Comparison of ENCODE assay signal across 12 mouse cellular contexts in genomic region chr3:79576468-79576816, GRCm38 (mm10). TPM values are rescaled to one million over a fixed set of nuclear protein-coding genes. Genes with fewer than 3 reads are reported as not detected.
DNase-seq lines count a peak whose midpoint lies in the region; ATAC-seq and TF ChIP-seq lines count a peak whose summit lies in the region.
"Had no signal": no experiment of that assay in that cellular context is flagged by ENCODE, and none has a peak within 500 bp of the region (broad histone marks: within the 10 kb centered on the region; RNA-seq: fewer than 3 reads in every experiment).

No protein-coding gene starts in this region.

- no peak for TF ChIP-seq CTCF in left cerebral cortex, adult 2 months (IDR thresholded peaks at IDR 0.05)

- peak overlapping the region; percentile 35 for H3K4me2 ChIP-seq in limb, embryonic 12.5 days
- peak overlapping the region; percentile 31 for H3K4me2 ChIP-seq in embryonic facial prominence, embryonic 14.5 days (ENCODE audit: low read depth, low read length)
- 0 out of 2 replicates have a peak overlapping the region, but pooled peaks have one; percentile 8 for H3K4me2 ChIP-seq in limb, embryonic 15.5 days

- H3K27me3 ChIP-seq in heart, embryonic 10.5 days (ENCODE audit: insufficient read depth, poor library complexity, severe bottlenecking), result no peaks in the 10 kb centered on the region
- no peaks in the 10 kb centered on the region for H3K27me3 ChIP-seq in limb, embryonic 12.5 days
- H3K27me3 ChIP-seq in limb, embryonic 10.5 days (ENCODE audit: low read depth, poor library complexity, severe bottlenecking), result no peaks in the 10 kb centered on the region
- H3K27me3 ChIP-seq in embryonic facial prominence, embryonic 14.5 days (replicated peaks; ENCODE audit: control insufficient read depth, insufficient read depth, low read length), result no peaks in the 10 kb centered on the region
- H3K27me3 ChIP-seq in limb, embryonic 15.5 days, result no peaks in the 10 kb centered on the region

- peak; percentile 28; the same call in 1 of the 2 replicates for ATAC-seq in limb, embryonic 12.5 days (ENCODE audit: insufficient number of reproducible peaks, insufficient read depth, low FRiP score, low TSS enrichment, low read depth)
- peak; percentile 13; the same call in 1 of the 2 replicates for ATAC-seq in embryonic facial prominence, embryonic 14.5 days (ENCODE audit: low read depth)
- ATAC-seq in limb, embryonic 15.5 days (ENCODE audit: insufficient number of reproducible peaks, low FRiP score, low TSS enrichment, low read depth), result 0 out of 2 replicates have a peak, but pooled peaks have one; percentile 10

- no peaks in the 10 kb centered on the region for H3K9me3 ChIP-seq in heart, embryonic 10.5 days
- no peaks in the 10 kb centered on the region for H3K9me3 ChIP-seq in limb, embryonic 12.5 days
- no peaks in the 10 kb centered on the region for H3K9me3 ChIP-seq in limb, embryonic 10.5 days (replicated peaks)
- no peaks in the 10 kb centered on the region for H3K9me3 ChIP-seq in embryonic facial prominence, embryonic 14.5 days (ENCODE audit: control insufficient read depth, low read length)
- H3K9me3 ChIP-seq in limb, embryonic 15.5 days, result no peaks in the 10 kb centered on the region

- H3K9ac ChIP-seq in limb, embryonic 12.5 days (replicated peaks), result no peak overlapping the region
- H3K9ac ChIP-seq in embryonic facial prominence, embryonic 14.5 days (ENCODE audit: low read depth, low read length), result peak overlapping the region; percentile 40; the same call in 1 of the 2 replicates
- no peak overlapping the region for H3K9ac ChIP-seq in limb, embryonic 15.5 days

- no peak for DNase-seq in heart, embryonic 10.5 days (ENCODE audit: low spot score)
- no peak for DNase-seq in heart, postnatal 36 days
- no peak for DNase-seq in limb, embryonic 10.5 days (ENCODE audit: low spot score)
- DNase-seq in embryonic facial prominence, embryonic 14.5 days (ENCODE audit: low spot score), result no peak
- no peak for DNase-seq in gastrocnemius, postnatal 10 days
- no peak for DNase-seq in left cerebral cortex, adult 2 months (ENCODE audit: extremely low spot score in 1 of 2, low spot score in 2 of 2)
- DNase-seq: adrenal gland, postnatal 25 days; cerebellum, adult 2 months; gastrocnemius, adult 2 months; layer of hippocampus, postnatal 36 days had no signal

- peaks cover 14% of the 10 kb centered on the region for H3K4me1 ChIP-seq in heart, embryonic 10.5 days
- H3K4me1 ChIP-seq in limb, embryonic 12.5 days (replicated peaks), result peaks cover 11% of the 10 kb centered on the region
- H3K4me1 ChIP-seq in limb, embryonic 10.5 days, result peaks cover 14% of the 10 kb centered on the region
- no peaks in the 10 kb centered on the region for H3K4me1 ChIP-seq in embryonic facial prominence, embryonic 14.5 days (ENCODE audit: control insufficient read depth, insufficient read depth, low read length)
- peaks cover 8% of the 10 kb centered on the region; the same call in 1 of the 2 replicates for H3K4me1 ChIP-seq in limb, embryonic 15.5 days

- no peak overlapping the region for H3K27ac ChIP-seq in heart, embryonic 10.5 days
- H3K27ac ChIP-seq in limb, embryonic 12.5 days, result no peak overlapping the region
- no peak overlapping the region for H3K27ac ChIP-seq in limb, embryonic 10.5 days
- H3K27ac ChIP-seq in embryonic facial prominence, embryonic 14.5 days (replicated peaks; ENCODE audit: low read depth, low read length), result no peak overlapping the region
- no peak overlapping the region for H3K27ac ChIP-seq in limb, embryonic 15.5 days
- no peak overlapping the region for H3K27ac ChIP-seq in left cerebral cortex, adult 2 months
- H3K27ac ChIP-seq: gastrocnemius, adult 2 months had no signal

- peak overlapping the region; percentile 5 for H3K4me3 ChIP-seq in heart, embryonic 10.5 days
- H3K4me3 ChIP-seq in limb, embryonic 12.5 days (replicated peaks), result no peak overlapping the region
- H3K4me3 ChIP-seq in limb, embryonic 10.5 days, result no peak overlapping the region
- H3K4me3 ChIP-seq in embryonic facial prominence, embryonic 14.5 days (ENCODE audit: low read depth, low read length), result no peak overlapping the region
- no peak overlapping the region for H3K4me3 ChIP-seq in limb, embryonic 15.5 days
- H3K4me3 ChIP-seq in left cerebral cortex, adult 2 months, result no peak overlapping the region
- H3K4me3 ChIP-seq: gastrocnemius, adult 2 months had no signal

- H3K36me3 ChIP-seq in heart, embryonic 10.5 days, result no peaks in the 10 kb centered on the region
- no peaks in the 10 kb centered on the region for H3K36me3 ChIP-seq in limb, embryonic 12.5 days
- no peaks in the 10 kb centered on the region for H3K36me3 ChIP-seq in limb, embryonic 10.5 days
- no peaks in the 10 kb centered on the region for H3K36me3 ChIP-seq in embryonic facial prominence, embryonic 14.5 days (ENCODE audit: control insufficient read depth, insufficient read depth, low read length)
- H3K36me3 ChIP-seq in limb, embryonic 15.5 days, result no peaks in the 10 kb centered on the region

- intact Hi-C loops in heart, postnatal 36 days (cut with DNase I), result no loop called here
- intact Hi-C loops in left cerebral cortex, adult 2 months (cut with DNase I), result no loop called here

- WGBS in heart, embryonic 10.5 days, result 15% methylated on average over 3 of the region's 3 CpGs
- 16% methylated on average over 3 of the region's 3 CpGs for WGBS in limb, embryonic 12.5 days
- 16% methylated on average over 3 of the region's 3 CpGs for WGBS in limb, embryonic 10.5 days
- WGBS in embryonic facial prominence, embryonic 14.5 days, result 3% methylated on average over 3 of the region's 3 CpGs
- 19% methylated on average over 3 of the region's 3 CpGs for WGBS in limb, embryonic 15.5 days

RNA-seq across cellular contexts. Expression of gene Fnip2, which starts 8.8 kb away (rescaled TPM):
- 4.7 and 5.0 TPM in 2 replicates for polyA plus RNA-seq in heart, embryonic 10.5 days (2016; fragmentation: Nextera tagmentation; extraction: Ambion mirVana)
- total RNA-seq in heart, postnatal 36 days (2021), result 10 to 100 TPM; 13.8 to 20.3 TPM
- polyA plus RNA-seq in limb, embryonic 12.5 days (2016; fragmentation: Nextera tagmentation; extraction: Ambion mirVana), result 6.0 and 6.4 TPM in 2 replicates
- 5.2 and 5.7 TPM in 2 replicates for polyA plus RNA-seq in limb, embryonic 10.5 days (2016; fragmentation: Nextera tagmentation; extraction: Ambion mirVana)
- polyA plus RNA-seq in embryonic facial prominence, embryonic 14.5 days (2014; fragmentation: Nextera tagmentation; extraction: Ambion mirVana), result 2.0 and 2.3 TPM in 2 replicates
- polyA plus RNA-seq in limb, embryonic 15.5 days (2015; fragmentation: Nextera tagmentation; extraction: Ambion mirVana), result 3.5 and 3.6 TPM in 2 replicates
- total RNA-seq in gastrocnemius, postnatal 10 days (2021), result 1 to 10 TPM; 5.7 to 7.7 TPM
- 10 to 100 TPM; 17.7 to 20.2 TPM for total RNA-seq in left cerebral cortex, adult 2 months (2021)

RNA-seq across cellular contexts. Expression of gene Ppid, which starts 14.7 kb away (rescaled TPM):
- polyA plus RNA-seq in heart, embryonic 10.5 days (2016; fragmentation: Nextera tagmentation; extraction: Ambion mirVana), result 145 and 186 TPM in 2 replicates
- total RNA-seq in heart, postnatal 36 days (2021), result 10 to 100 TPM; 37.6 to 39.4 TPM
- polyA plus RNA-seq in limb, embryonic 12.5 days (2016; fragmentation: Nextera tagmentation; extraction: Ambion mirVana), result 208 and 211 TPM in 2 replicates
- 245 and 281 TPM in 2 replicates for polyA plus RNA-seq in limb, embryonic 10.5 days (2016; fragmentation: Nextera tagmentation; extraction: Ambion mirVana)
- 155 and 167 TPM in 2 replicates for polyA plus RNA-seq in embryonic facial prominence, embryonic 14.5 days (2014; fragmentation: Nextera tagmentation; extraction: Ambion mirVana)
- 151 and 157 TPM in 2 replicates for polyA plus RNA-seq in limb, embryonic 15.5 days (2015; fragmentation: Nextera tagmentation; extraction: Ambion mirVana)
- total RNA-seq in gastrocnemius, postnatal 10 days (2021), result 10 to 100 TPM; 39.3 to 42.8 TPM
- total RNA-seq in left cerebral cortex, adult 2 months (2021), result 10 to 100 TPM; 67.2 to 73.7 TPM

RNA-seq across cellular contexts. Expression of gene 4930579G24Rik, which starts 52.4 kb away (rescaled TPM):
- polyA plus RNA-seq in heart, embryonic 10.5 days (2016; fragmentation: Nextera tagmentation; extraction: Ambion mirVana), result 24.0 and 25.1 TPM in 2 replicates
- 1 to 10 TPM; 2.2 to 2.6 TPM for total RNA-seq in heart, postnatal 36 days (2021)
- polyA plus RNA-seq in limb, embryonic 12.5 days (2016; fragmentation: Nextera tagmentation; extraction: Ambion mirVana), result 39.6 and 41.2 TPM in 2 replicates
- 30.8 and 33.4 TPM in 2 replicates for polyA plus RNA-seq in limb, embryonic 10.5 days (2016; fragmentation: Nextera tagmentation; extraction: Ambion mirVana)
- 23.3 and 26.5 TPM in 2 replicates for polyA plus RNA-seq in embryonic facial prominence, embryonic 14.5 days (2014; fragmentation: Nextera tagmentation; extraction: Ambion mirVana)
- polyA plus RNA-seq in limb, embryonic 15.5 days (2015; fragmentation: Nextera tagmentation; extraction: Ambion mirVana), result 29.9 and 30.2 TPM in 2 replicates
- 1 to 10 TPM; 3.6 to 3.9 TPM for total RNA-seq in gastrocnemius, postnatal 10 days (2021)
- 1 to 10 TPM in 1 of 2 experiments, under 1 TPM in 1; 0.87 to 1.3 TPM for total RNA-seq in left cerebral cortex, adult 2 months (2021)

RNA-seq across cellular contexts. Expression of gene Etfdh, which starts 52.9 kb away (rescaled TPM):
- polyA plus RNA-seq in heart, embryonic 10.5 days (2016; fragmentation: Nextera tagmentation; extraction: Ambion mirVana), result 88.6 and 129 TPM in 2 replicates
- total RNA-seq in heart, postnatal 36 days (2021), result 100 to 1,000 TPM; 564 to 620 TPM
- polyA plus RNA-seq in limb, embryonic 12.5 days (2016; fragmentation: Nextera tagmentation; extraction: Ambion mirVana), result 45.0 and 46.8 TPM in 2 replicates
- 34.6 and 40.8 TPM in 2 replicates for polyA plus RNA-seq in limb, embryonic 10.5 days (2016; fragmentation: Nextera tagmentation; extraction: Ambion mirVana)
- polyA plus RNA-seq in embryonic facial prominence, embryonic 14.5 days (2014; fragmentation: Nextera tagmentation; extraction: Ambion mirVana), result 59.4 and 62.4 TPM in 2 replicates
- polyA plus RNA-seq in limb, embryonic 15.5 days (2015; fragmentation: Nextera tagmentation; extraction: Ambion mirVana), result 58.3 and 63.7 TPM in 2 replicates
- 10 to 100 TPM; 93.0 to 99.1 TPM for total RNA-seq in gastrocnemius, postnatal 10 days (2021)
- total RNA-seq in left cerebral cortex, adult 2 months (2021), result 10 to 100 TPM; 26.1 to 26.7 TPM
